Mouse (Mus musculus) cerebellum, adult 11-12 months (tissue): ENCODE measurements around the gene Abo.
"Not testable (repeated sequence)": the region's sequence is repeated elsewhere in the genome, so short reads cannot be mapped to it uniquely, and the experiment has no call there.

Experiments
- DNase-seq: peaks from one replicate; pipeline ENCODE4 v3.0.0; 2022

The Abo gene

GRCm38 (mm10) chr2:26864879-26865278, at the start of gene Abo:
Gene Abo (minus strand): TSS chr2:26864979.
- DNase-seq: no peak

DNA sequence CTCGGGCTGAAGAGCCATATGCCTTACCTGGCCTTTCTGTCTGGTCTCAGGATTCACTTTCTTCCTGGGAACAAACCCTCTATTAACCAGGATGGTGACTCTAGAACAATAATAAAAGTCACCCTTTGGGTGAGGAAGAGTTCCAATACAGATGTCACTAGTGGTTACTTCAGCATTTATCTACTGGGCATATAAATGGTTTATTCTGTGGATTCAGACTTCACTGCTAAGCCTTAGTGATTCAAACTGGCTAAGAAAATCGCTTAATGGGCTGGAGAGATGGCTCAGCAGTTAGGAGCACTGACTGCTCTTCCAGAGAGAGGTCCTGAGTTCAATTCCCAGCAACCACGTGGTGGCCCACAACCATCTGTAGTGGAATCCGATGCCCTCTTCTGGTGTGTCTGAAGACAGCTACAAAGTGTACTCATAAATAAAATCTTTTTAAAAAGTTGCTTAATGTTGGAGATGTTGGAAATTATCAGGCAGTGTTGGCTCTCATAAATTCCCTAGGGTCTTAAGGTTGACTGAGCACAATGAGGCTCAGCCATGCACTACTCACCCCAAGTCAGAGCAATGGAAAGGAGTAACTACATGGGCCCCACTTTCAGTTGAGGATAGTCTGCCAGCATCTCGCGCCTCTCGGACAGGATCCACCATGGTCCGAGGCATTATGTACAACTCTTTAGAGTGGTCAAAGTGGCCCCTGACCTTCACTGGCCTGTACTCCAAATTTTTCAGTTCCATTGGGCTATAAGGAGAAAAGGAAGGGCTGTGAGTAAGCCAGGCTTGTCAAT, 49.6 kb upstream of the Abo start:
- no peak for DNase-seq

- no peak for DNase-seq
Measured at GRCm38 (mm10) chr2:26913416-26914147, 48.8 kb upstream of the Abo start.

GRCm38 (mm10) chr2:26912253-26912770, 47.5 kb upstream of the Abo start:
- no peak for DNase-seq

GRCm38 (mm10) chr2:26910994-26911765, 46.4 kb upstream of the Abo start:
- DNase-seq: no peak

- DNase-seq: peak; percentile 99
Measured at GRCm38 (mm10) chr2:26910124-26910993, 45.6 kb upstream of the Abo start, which contains the start of the genes Med22 and Rpl7a. Gene Med22 (minus strand): TSS chr2:26910677. Gene Rpl7a (plus strand): TSS chr2:26910764.

GRCm38 (mm10) chr2:26909387-26909784, 44.6 kb upstream of the Abo start:
- DNase-seq: no peak

DNA sequence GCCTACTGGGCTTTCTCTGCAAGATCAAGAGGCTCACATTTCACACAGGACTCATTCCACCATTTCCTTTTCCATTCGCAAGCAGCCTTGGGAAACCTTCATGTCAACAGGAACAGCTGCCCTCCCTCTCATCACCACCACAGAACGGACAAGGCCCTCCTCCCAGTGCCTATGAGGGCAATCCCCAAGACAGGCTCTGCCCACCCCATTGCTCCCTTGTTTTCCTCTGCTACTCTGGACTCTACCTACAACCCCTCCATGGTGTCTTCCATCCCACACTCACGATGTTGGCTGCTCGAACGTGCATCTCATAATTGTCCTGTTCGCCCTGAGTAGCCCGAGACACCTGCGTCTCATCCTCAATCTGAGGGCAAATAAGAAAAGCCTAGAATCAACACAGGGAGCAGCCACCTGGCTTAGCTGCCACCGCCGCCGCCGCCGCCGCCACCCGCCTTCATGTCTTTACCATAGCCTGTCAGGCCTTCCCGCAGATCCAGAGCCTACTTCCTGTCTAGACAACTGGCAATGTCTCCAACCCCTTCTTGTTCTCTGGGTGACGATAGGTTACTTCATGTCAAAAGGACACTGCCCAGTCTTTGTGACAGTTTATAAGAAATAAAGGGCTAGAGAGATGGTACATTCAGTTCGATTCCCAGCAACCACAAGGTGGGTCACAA, 44.1 kb upstream of the Abo start:
- DNase-seq: no peak

DNA sequence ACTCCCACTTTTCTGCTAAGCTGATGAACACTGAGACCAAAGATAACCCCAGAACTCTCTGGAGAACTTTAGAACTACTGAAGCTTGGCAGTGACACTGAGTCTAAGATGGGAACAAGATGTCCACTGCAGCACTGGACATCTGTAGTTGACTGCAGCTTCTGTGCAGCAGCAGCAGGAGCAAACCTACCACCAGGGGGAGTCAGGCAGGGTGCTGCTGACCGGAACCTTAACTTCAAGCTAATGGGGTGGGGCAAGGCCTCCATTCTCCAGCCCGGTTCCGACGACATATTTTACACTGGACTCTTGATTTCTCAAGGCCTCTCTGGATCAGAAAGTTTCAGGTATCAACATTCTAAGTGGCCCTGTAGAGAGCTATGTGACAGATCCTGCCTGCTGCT, 42.3 kb upstream of the Abo start:
- DNase-seq: no peak

- no peak for DNase-seq
Measured at GRCm38 (mm10) chr2:26906431-26906830, 41.7 kb upstream of the Abo start.

DNA sequence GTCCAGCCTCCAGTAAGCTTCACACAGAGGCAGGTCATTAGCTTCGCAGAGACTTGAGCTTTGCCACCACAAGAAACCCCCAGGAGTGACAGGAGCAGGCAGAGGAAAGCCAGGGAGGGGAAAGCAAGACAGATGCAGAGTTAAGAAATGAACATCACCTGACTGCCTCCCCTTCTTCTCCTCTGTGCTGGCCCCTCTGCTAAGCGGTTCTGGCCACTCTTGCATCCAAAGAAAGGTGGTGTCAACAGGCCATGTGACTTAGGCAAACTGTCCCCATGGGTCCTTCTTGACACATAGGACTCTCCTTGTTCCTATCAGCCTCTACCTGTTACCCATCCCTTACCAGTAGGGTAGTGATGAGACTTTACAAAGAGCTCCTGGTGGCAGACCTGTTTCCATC, 41.2 kb upstream of the Abo start:
- DNase-seq: no peak

DNA sequence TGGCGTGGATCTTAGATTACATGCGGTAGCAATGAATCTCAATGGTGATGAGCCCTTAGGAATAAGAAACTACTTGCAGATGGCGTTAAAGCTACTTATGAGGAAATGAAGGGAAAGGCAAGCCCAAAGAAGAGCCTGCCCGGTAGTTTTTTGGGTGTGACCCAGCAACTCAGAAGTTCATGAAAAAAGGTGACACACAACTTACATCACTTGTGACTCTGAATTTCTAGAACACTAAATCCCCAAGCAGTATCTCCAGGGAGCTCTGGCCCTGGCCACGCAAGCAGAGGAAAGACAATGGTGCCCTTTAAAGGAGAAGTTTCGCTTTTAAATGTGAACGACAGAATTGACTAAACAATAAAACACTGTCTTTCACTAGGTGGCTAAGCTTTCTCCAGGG, 38.5 kb upstream of the Abo start:
- DNase-seq: no peak

- DNase-seq: peak; percentile 96
Measured at GRCm38 (mm10) chr2:26902467-26903220, 37.9 kb upstream of the Abo start, which contains the start of gene Surf6. Gene Surf6 (minus strand): TSS chr2:26902879.

DNA sequence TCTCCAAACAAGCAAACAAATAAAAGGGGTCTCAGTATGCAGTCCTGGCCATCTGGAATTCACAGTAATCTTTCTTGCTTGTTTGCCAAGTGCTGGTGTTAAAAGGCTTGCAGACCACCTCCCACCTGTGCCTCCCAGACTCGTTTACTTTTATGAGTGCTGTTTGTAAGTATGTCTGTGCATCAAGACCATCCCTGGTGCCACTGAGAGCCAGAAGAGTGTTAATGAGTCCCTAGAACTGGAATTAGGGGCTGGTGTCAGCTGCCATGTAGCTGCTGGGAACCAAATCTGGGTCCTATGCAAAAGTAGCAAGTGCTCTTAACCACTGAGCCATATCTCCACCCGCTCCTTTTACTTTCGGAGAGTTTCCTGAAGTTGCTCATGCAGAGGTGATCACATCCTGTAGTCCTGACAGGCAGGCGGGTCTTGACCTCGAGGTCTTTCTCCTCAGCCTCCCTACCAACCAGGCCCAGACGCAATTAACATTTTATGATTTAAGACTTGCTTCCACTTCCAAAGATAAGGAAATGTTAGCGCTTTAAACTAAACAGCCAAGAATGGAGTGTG, 37.1 kb upstream of the Abo start:
- DNase-seq: no peak

GRCm38 (mm10) chr2:26900731-26901130, 36.0 kb upstream of the Abo start:
- DNase-seq: no peak

GRCm38 (mm10) chr2:26895898-26896297, 31.1 kb upstream of the Abo start:
- DNase-seq: no peak

- DNase-seq: not testable (repeated sequence)
Measured at GRCm38 (mm10) chr2:26886170-26886569, 21.4 kb upstream of the Abo start.

GRCm38 (mm10) chr2:26885541-26885940, 20.8 kb upstream of the Abo start:
- not testable (repeated sequence) for DNase-seq

DNA sequence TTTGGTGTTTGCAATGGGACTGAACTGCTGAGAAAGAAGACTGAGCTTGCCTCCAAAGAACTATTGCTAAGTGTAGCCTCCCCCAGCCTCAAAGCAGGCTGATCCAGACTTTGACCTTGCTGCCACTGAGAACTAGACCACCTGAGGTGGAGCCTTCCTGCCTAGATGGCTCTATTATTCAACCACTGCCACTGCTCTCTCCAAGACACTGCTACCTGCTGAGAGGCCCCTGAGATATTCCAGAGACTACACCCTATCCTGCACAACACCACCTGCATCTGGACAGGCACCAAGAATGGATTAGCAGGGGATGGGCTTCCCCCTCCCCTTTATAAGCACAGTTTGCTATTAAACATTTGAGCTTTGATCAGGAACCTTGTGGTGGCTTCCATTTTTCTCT, 13.8 kb upstream of the Abo start:
- DNase-seq: no peak

GRCm38 (mm10) chr2:26870666-26871065, 5.9 kb upstream of the Abo start:
- no peak for DNase-seq
